Mouse (Mus musculus) gastrocnemius, adult 8-10 months (tissue): ENCODE measurements around the gene Sgip1. TPM values are rescaled to one million over a fixed set of nuclear protein-coding genes. Genes with fewer than 3 reads are reported as not detected.
A peak's percentile ranks its signal among the peaks of the same experiment; 100 is the strongest.

ENCODE experiments used
- DNase-seq, 2 experiments: peaks; one replicate each; pipeline ENCODE4 v3.0.0; 2022; ENCODE audit warnings: low spot score in 2 of 2
- total RNA-seq, 4 experiments: library from RNA; stranded (reverse); gene quantifications; 2 replicates each; pipeline ENCODE4 v1.2.4; 2022

Gene Sgip1
- 1 to 10 TPM in 3 of 4 experiments, under 1 TPM in 1; 0.77 to 2.9 (median 2.1) TPM for total RNA-seq

DNA sequence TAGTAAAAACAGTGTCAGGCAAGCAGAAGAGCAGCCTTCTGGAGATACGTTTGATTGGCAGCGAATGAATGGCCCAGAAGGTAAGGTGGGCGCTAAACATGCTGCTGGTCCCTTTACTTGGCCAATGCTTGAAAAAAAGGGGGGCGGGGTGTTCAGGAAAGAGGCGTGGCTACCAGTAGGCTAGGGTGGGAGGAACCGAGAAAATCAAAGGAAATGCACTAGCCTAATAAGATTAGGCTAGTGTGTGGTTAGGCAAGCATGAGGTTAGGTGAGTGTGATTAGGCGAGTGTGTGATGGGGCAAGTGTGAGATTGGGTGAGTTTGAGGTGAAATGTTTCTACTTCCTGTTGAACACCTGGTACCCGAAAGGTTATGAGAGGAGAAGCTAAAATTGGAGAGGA, at the start of gene Sgip1:
Gene Sgip1 (plus strand): TSS at position 11 of the 400 bp plus-strand sequence.
- DNase-seq = no peak

DNA sequence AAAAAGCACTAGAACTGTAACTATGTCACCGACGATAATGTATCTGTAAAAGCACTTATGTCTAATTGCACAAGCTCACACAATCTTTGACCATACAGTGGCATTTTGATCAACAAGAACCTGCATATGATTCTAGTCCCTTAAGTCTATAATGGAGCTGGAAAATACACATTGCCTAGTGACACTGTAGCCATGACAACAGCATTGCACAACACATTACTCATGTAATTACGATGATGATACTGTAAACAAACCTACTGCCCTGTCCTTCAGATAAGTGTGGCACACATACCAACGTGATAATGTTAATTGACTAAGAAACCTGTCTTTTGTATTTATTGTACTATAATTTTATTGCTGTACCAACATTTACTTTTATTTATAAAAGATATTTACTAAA, 49.7 kb upstream of the Sgip1 start:
- DNase-seq = no peak

DNA sequence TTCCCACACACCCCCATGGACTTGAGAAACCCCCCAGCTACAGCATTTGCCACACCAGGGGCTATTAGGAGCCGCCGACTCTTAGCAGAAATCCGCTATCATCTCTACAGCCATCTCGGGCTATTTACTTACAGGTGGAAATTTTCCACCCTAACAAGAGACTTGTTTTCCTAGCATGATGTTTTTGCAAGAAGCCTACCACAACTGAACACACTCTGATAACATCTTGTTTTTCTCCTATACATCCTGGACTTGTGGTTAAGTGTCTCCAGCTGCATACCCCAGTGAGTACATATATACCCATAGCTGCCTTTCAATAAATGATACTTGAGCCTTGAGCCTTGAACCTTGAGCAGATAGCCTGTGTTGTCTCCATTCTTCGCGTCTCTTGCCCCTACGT, 43.1 kb upstream of the Sgip1 start:
- no peak for DNase-seq

DNA sequence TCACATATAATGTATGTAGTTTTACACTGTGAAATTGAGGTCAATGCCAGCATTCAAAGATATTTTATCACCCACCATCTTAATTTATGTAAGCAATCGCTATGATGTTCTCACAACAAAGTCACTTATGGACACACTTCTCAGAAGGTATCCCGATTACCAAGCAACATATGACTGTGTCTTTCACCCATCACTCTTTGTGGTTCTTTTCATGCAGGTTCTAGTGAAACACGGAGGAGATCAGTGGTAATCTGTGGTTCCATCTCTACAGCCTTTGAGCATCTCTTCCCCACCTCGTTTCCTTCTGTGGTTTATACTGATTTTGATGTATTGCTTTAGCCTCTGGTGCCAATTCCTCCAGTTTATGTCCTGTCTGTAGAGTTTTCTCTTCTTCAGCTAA, 29.4 kb upstream of the Sgip1 start:
- no peak for DNase-seq

DNA sequence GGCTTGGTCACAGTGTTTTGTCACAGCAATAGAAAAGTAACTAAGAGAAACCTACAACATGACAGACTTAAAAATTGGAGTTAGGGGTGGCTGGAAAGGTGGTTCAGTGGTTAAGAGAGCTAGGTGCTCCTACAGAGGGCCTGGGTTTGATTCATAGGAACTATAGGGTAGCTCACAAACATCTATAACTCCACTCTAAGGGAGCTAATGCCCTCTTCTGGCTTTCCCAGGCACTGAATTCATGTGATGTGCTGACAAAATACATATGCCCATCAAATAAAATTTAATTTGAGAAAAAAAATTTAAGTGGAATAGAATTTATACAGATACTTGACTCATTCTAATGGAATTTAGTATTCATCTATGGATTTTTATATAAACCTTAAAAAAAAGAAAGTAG, 25.6 kb upstream of the Sgip1 start:
- DNase-seq = no peak

DNA sequence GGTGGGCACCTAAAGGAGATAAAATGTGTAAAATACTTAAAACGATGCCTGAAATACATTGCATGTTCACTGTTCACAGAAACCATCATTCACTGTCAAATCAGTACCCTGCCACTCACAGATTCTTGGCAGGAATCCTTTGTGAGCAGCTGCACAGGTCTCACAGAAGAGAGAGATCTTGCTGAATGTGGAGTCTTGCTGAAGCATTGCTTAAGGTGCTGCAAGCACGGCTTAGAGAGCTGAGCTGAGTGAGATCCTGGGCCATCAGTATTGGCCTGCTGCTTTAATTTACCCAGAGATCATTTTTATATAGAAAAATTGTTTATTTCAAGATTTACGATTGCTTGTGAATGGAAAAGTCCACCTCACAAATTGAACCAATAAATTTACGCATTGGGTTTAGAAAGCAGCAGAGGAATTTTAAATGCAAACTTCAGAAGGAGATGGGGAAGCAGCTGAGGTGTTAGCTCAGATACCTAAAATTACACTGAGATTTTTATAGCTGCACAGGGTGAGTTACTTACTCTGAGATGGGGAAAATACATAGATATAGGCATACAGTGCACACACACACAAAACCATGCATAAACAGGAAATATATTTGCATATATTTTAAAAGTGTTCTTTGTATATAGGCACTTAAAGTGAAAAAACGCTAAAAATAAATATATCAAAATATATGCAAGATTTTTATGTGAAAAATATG, 23.8 kb upstream of the Sgip1 start:
- no peak for DNase-seq

DNA sequence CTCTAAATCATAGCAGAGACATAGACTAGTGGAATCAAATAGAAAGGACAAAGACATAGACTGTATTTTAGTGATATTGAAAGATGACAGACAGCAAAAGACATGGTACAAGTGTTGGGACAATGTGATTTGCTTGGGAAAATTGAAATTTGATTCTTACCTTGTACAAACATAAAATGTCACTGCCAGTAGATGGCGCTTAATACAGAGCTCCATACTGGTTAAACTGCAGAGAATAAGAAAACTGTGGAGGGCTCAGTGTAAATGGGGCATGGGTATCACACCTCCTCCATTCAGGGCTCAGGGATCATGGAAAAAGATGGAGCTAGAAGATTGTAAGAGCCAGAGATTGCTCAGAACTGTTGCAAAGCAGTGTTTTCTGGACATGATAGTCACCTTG, 21.6 kb upstream of the Sgip1 start:
- DNase-seq = no peak

DNA sequence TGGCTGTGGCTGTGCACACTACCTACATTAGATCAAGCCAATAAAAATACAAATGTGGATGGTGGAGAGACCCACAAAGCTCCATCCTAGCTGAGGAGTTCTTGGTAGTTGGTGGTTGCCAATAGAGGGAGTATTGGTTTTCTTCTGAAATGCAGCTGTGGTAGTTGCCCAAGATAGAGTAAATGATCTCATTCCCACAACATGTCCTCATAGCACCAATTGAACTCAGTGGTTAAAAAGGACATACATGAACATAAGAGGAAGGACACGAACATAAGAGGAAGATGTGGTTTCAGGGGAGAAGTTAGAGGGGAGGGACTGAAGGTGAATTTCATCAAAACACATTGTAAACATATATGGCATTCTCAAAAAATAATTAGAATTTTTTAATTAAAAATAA, 21.1 kb upstream of the Sgip1 start:
- DNase-seq = no peak

DNA sequence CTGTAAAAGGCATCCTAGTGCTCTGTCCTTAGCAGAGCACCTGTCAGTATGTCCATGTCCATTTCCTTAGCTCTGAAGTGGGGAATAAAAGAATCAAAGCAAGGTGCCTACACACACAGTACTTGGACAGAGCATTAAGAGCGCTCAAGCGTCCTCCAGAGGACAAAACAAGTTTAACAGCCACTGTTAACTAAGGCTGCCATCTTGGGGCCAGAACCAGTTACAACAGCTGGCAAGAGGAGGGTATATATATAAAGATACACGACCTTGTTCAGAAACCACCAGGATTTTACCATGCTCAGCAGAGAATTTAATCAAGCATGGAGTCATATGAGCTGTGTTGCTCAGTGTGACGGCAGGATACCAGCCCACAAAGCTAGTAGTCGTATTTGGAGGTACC, 16.7 kb upstream of the Sgip1 start:
- DNase-seq = no peak

DNA sequence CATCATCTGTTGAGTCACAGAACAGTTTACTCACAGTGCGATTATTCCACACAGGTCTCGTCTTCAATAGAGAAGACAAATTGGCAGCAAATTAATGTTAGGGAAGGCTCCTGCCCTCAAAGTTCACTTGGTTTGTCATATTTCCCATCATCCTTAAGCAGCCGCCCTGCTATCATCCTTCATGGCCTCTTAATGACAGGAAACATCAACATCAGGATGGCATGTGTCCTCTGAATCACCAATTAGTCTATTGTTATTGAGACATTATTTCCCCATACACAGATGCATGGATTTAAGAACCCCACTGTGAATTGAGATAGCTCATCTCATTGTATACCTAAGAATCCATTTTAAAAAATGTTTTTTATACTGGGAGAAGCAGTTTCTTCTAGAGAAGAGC, 10.1 kb upstream of the Sgip1 start:
- no peak for DNase-seq

DNA sequence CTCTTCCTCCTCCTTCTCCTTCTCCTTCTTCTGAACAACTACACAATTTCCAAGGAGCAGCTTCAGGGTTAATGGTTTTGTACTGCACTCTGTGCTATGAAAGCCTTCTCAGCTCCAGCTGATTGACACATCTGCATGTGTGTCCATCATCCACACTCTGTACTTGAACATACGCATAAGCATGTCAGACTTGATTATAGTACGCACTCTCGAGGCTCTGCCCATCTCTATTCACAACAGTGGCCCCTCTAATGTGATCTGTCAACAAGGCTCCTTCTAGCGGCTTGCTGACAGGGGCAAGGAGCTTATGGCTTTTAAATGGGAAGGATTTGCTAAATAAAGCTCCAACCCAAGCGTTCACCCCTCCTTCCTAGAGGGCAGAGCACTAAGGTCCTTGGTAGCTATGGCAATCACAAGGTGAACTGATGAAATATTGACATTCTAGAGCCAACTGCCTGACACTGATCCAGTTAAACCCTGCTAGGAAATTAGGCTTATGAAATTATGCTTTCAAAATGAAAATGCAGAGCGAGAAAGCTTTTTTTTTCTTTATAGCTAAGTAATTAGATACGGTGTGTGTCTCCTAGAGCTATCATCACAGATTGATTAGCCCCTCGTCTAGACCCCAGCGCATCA, 7.0 kb upstream of the Sgip1 start:
- no peak for DNase-seq

DNA sequence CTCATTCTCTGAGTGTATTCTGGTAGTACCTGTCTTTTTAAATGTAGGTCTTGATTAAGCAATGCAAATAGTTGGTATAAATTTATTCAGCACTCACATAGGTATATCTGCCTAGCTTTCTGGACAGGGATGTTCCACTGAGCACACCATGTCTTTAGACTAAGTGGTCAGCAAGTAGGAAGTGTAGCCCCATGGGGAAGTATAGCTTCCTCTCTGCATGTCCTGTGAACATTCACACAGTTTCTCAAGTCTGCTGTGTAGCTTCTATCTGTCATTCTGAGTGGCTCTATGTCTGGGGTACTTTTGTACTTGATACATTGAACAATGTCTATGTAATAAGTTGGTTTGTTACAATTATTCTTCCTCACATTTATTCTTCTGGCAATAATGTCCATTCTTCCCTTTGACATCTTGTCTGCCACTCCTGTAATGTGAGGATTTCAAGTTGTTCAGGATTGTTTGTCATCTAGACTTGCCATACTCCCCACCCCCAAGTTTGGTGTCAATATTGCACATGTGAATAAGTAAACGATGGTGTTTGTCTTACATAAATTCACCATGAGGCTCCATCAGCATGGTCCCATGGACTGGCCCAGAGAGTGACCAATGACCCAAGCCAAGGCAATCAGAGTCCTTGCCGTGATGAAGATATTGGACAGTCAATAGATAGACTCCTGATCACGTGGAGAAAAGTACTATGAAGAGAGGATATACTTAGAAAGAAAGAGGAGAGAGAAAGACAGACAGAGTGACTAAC, 12.4 kb downstream of the Sgip1 start:
- DNase-seq = no peak

DNA sequence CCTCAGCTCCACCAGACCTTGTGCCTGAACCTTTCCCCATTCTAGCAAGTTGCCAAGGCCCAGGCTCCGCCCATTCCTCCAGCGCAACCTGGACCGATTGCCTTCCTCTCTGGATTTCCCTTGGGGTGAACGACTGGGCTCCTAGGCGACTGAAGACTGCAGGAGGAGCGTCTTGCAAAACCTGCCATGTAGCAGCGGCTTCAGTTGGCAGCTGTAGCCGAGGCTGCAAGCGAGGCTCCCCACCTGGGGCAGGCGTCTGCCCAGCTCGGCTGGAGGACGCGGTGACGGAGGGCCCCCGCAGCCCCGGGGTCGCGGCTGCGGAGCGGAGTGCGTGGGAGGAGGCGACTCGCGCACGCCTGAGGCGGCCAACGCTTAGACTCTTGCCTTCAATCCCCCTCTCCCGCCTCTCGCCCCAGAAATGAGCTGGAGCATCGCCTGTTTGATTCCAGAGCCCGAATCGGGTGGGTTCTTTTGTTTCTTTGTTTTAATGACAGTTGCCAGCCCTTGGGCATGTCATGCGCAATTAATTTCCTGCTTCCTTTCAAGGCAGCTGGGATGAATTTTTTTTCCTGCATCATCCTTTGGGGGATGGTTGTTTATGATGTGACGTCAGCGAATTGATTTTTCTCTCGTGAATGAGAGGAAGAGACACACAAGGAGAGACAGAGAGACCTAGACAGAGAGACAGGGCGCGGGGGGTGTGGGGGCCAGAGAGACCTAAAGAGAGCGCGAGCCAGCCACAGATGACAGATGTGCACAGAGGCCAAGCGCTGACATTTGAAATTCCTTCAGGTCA, 18.2 kb downstream of the Sgip1 start:
- DNase-seq = no peak

DNA sequence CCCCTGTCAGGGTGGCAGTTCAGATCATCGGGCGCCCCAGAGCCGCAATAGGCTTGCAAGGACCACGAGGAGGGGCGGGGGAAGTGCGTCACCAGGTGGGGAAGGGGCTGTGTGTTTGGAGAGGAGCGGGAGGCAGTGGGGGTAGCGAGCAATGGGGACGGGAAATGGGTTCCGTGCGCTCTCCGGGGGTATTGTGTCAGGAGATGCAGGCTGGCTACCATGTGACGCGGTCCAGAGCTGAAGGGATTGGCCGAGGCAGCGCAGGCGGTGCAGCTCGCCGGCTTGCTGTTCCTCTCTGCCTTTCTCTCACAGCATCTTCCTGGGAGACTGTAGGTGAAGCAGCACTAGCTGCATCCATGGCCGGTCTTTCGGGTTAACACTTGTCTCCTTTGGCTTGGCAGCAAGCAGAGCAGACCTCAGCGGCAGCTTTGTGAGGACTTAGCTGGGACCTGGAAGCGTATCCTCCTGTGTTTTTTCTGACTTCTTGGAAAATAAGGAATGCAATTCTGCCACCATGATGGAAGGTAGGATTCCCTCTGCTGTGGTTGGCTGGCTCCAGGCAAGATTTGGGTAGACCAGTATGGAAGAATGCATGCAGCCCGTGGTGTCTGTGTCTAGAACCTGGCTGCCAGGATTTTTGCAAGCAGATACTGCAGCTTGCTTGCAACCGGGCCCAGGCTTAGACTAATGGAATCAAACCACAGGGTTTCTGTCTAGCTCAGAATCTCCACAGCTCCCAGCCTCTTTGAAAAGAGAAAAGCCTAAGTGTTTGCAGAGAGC, 19.1 kb downstream of the Sgip1 start:
- peak; percentile 17 to 28 for DNase-seq

DNA sequence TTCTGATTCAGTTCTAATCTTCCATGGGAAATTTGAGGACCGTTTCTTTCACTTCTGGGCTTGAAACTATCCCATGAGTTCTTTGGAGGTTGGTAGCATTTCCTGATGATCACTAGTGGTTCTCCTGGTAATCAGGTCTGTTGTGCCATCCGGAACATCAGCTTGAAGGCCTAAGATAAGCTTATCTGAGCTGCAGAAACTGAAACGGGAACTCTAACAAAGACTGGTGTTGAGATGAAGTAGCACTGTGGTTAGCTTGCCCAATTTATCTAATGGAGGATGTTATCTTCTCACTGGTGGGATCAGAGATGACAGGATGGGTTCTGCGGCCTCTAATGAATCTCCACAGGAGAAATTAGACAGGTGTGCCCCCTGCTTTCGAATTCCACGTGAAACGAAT, 21.0 kb downstream of the Sgip1 start:
- no peak for DNase-seq

DNA sequence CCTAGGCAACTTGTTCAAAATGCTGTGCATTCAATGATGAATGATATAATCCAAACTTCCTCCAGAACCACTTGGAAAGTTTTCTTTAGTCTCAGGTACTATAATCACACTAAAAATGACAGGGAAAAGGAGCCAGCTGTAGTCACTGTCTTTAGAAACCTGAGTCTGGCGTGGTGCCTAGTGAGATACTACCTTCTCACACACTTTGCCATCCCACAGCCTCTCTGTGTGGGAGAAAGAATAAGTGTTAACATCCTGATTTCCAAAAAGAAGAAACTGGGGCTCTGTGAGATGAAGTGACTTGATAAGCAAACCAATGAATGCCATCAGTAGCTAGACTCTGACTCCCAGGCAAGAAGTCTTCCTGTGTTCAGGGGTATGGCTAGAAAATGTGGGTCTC, 28.0 kb downstream of the Sgip1 start:
- DNase-seq = no peak

DNA sequence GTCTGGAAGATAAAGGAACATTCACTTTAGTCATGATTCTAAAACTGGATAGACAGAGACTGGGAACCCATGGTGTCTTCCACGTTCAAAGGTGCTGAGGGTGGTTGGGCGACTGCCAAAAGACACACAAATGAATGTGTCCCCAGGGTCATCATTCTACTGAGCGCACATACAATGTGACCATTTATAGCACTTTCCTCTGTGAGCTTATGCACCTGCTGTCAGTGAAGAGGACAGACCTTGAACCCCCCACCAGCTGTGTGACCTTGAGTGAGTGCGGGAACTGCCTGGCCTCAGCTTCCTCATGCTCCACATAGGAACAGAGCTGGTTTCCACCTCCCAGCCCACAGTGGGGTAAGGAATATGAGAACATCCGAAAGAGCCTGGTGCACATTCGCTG, 28.8 kb downstream of the Sgip1 start:
- DNase-seq = no peak

DNA sequence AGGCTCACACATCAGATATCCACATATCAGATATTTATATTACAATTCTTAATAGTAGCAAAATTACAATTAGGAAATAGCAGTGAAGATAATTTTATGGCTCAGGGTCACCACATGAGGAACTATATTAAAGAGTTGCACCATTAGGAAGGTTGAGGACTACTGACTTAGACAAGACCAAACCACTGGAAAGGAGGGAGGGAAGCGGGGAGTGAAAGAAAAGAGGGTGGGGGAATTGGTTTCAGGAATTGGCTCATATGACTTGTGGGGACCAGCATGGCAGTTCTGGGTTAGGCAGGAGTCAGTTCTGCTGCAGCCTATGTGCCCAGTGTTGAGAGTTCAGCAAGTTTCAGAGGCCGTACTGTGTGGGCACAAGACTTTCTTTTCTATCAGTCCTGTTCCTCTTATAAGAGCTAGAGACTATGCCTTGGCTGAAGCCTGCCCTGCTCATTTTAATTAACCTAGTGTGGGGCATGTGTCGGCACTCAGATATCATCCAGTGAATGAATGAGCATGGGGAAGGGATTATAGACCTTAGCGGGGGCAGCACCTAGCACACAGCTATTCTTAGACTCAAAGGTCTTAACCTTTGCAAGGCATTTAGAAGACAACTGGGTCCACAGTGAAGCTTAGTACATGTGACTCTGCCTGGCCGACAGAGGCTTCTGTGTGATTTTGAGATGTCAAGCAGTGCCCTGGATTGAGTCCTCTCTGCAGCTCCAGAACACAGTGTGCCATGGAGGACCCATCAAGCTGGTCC, 30.7 kb downstream of the Sgip1 start:
- no peak for DNase-seq

DNA sequence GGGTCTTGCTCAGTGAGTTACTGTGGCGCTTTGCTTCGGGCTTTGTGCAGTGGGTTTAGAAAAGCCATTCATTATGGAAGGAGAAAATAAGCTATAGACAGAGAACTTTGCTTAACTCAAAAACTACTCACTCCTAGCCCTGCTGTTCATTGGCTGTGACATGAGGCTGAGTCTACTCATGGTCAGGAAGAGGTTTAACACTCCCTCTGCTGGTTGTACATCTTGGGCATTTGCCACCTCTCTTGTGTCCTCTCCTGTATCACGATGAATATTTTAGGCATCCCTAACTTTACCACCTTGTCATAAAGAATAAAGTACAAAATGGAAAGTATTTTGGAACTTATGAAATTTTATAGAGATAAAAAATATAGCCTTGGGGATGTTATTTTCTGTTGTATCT, 32.1 kb downstream of the Sgip1 start:
- no peak for DNase-seq

DNA sequence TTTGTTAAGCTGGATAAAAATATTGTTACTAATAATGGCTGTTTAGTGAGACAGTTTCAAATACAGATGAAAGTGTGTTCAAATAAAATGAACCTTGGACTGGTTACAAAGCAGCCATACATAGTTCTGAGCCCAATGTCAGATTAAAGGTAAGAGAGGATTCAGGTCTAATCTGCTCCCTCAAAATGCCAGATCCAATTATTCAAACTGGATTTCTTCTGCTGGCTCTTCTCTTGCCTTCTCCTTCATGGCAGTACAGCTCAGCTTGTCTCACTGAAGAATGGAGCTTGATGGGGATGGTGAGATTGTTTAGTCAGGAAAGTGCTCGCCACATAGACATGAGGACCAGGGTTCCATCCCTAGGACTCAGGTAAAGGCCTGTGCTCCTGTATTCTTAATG, 32.7 kb downstream of the Sgip1 start:
- DNase-seq = no peak
